10 mouse cellular contexts compared by ENCODE assay signal in genomic region chr6:121064356-121065015, GRCm38 (mm10).
A peak's percentile ranks its signal among the peaks of the same experiment; 100 is the strongest.
DNase-seq lines count a peak whose midpoint lies in the region; ATAC-seq and TF ChIP-seq lines count a peak whose summit lies in the region.
"Had no signal": no experiment of that assay in that cellular context is flagged by ENCODE, and none has a peak within 500 bp of the region (broad histone marks: within the 10 kb centered on the region; RNA-seq: fewer than 3 reads in every experiment).

No protein-coding gene starts in this region.

- no peak overlapping the region for H3K4me3 ChIP-seq in heart, embryonic 16.5 days (ENCODE audit: low read length)
- H3K4me3 ChIP-seq in lung, postnatal 0 days (ENCODE audit: low read depth, low read length), result peak overlapping the region; percentile 12; the same call in 1 of the 2 replicates

- peaks cover 65% of the 10 kb centered on the region for H3K4me1 ChIP-seq in heart, embryonic 16.5 days (ENCODE audit: control insufficient read depth, insufficient read depth, low read length)
- H3K4me1 ChIP-seq in lung, postnatal 0 days (ENCODE audit: insufficient read depth, low read depth, low read length), result peaks cover 7% of the 10 kb centered on the region; the same call in 1 of the 2 replicates

- no peaks in the 10 kb centered on the region for H3K27me3 ChIP-seq in heart, embryonic 16.5 days (ENCODE audit: control insufficient read depth, insufficient read depth, low read length)
- no peaks in the 10 kb centered on the region for H3K27me3 ChIP-seq in lung, postnatal 0 days (replicated peaks; ENCODE audit: insufficient read depth, low read length)
- H3K27me3 ChIP-seq: Patski had no signal

- ATAC-seq in heart, embryonic 16.5 days (replicated peaks; ENCODE audit: extremely low read depth, insufficient read depth, low FRiP score), result no peak
- peak; percentile 82 for ATAC-seq in lung, postnatal 0 days
- ATAC-seq: Patski had no signal

- no peak for TF ChIP-seq EP300 in lung, postnatal 0 days (IDR thresholded peaks at IDR 0.05)

- WGBS in heart, embryonic 16.5 days, result 48% methylated on average over 17 of the region's 17 CpGs
- WGBS in lung, postnatal 0 days, result 39% methylated on average over 17 of the region's 17 CpGs

- DNase-seq in heart, adult 18-20 months, result no peak
- peak; percentile 46 for DNase-seq in embryo, embryonic 11 days
- DNase-seq in kidney, adult 11 months, result peak; percentile 50
- DNase-seq in lung, postnatal 0 days (ENCODE audit: low spot score), result peak; percentile 86
- peak; percentile 55 for DNase-seq in telencephalon, adult 2 months (ENCODE audit: low read depth, low spot score)
- DNase-seq in T-cell, adult 2 months (ENCODE audit: low spot score), result no peak
- no peak for DNase-seq in thymus, postnatal 4 days

- peak overlapping the region; percentile 70 for H3K27ac ChIP-seq in heart, embryonic 16.5 days (ENCODE audit: low read length)
- H3K27ac ChIP-seq in lung, postnatal 0 days (ENCODE audit: low read length), result no peak overlapping the region
- H3K27ac ChIP-seq: liver, embryonic 14.5 days had no signal

- no peaks in the 10 kb centered on the region for H3K9me3 ChIP-seq in heart, embryonic 16.5 days (replicated peaks; ENCODE audit: control insufficient read depth, low read length)
- H3K9me3 ChIP-seq in lung, postnatal 0 days (ENCODE audit: low read length), result no peaks in the 10 kb centered on the region

- H3K9ac ChIP-seq in heart, embryonic 16.5 days (ENCODE audit: low read length), result peak overlapping the region; percentile 47
- H3K9ac ChIP-seq in lung, postnatal 0 days (replicated peaks; ENCODE audit: low read depth), result no peak overlapping the region
- H3K9ac ChIP-seq: liver, embryonic 14.5 days had no signal

- peak overlapping the region; percentile 11 for H3K4me2 ChIP-seq in heart, embryonic 16.5 days (ENCODE audit: low read depth, low read length)
- peak overlapping the region; percentile 46 for H3K4me2 ChIP-seq in lung, postnatal 0 days (replicated peaks; ENCODE audit: low read depth, low read length)

- H3K36me3 ChIP-seq in heart, embryonic 16.5 days (ENCODE audit: control insufficient read depth, insufficient read depth), result no peaks in the 10 kb centered on the region
- H3K36me3 ChIP-seq in lung, postnatal 0 days (ENCODE audit: insufficient read depth, low read length), result no peaks in the 10 kb centered on the region

- no peak; the same call in 1 of the 2 replicates for TF ChIP-seq CTCF in lung, postnatal 0 days (IDR thresholded peaks at IDR 0.05)

Comparison
In these comparisons a context has a peak if more than half of its experiments do, and no peak if none do; other contexts are left out.
1. DNase-seq: peak in embryo, embryonic 11 days (single experiment), kidney, adult 11 months (single experiment), lung, postnatal 0 days (single experiment) and telencephalon, adult 2 months (single experiment); none in heart, adult 18-20 months (0 of 2), T-cell, adult 2 months (single experiment) and thymus, postnatal 4 days (single experiment).